Mouse (Mus musculus): ENCODE data around the gene St3gal3. TPM values are rescaled to one million over a fixed set of nuclear protein-coding genes. Genes with fewer than 3 reads are reported as not detected.
A peak's percentile ranks its signal among the peaks of the same experiment; 100 is the strongest.

The St3gal3 gene
- polyA plus RNA-seq, 1 experiment from 2014 or later, result 27.4 TPM

- ATAC-seq (no peak), DNase-seq (ENCODE audit: low read depth, low spot score) (no peak)
- in situ Hi-C loops (cut with MboI; ENCODE audit: low pct_unique_long_range_greater_than_20kb), result no loop called here
- no peak for TF ChIP-seq CTCF (IDR thresholded peaks at IDR 0.05)
- ChIA-PET POLR2A (no interaction called here), CTCF (interaction anchor here (0.7 to 1.2 kb wide), 3 partner anchors 9 to 31 kb away, joined by 3 read pairs; no protein-coding TSS in a partner anchor)
- no peaks in the 10 kb centered on the region for H3K27me3 ChIP-seq
Observed at GRCm38 (mm10) chr4:117889471-117889870, 245.2 kb downstream of the St3gal3 start.

- DNase-seq (ENCODE audit: low read depth, low spot score) (no peak), ATAC-seq (no peak)
- no peak for TF ChIP-seq CTCF (IDR thresholded peaks at IDR 0.05)
- H3K27me3 ChIP-seq, result no peaks in the 10 kb centered on the region
- in situ Hi-C loops (cut with MboI; ENCODE audit: low pct_unique_long_range_greater_than_20kb), result no loop called here
- POLR2A ChIA-PET, result no interaction called here
- CTCF ChIA-PET, result no interaction called here
Observed at GRCm38 (mm10) chr4:117887920-117888319, 246.8 kb downstream of the St3gal3 start.

- ChIA-PET CTCF (no interaction called here), POLR2A (interaction anchor here (0.7 kb wide), 1 partner anchor 47 kb away, joined by 3 read pairs; no protein-coding TSS in a partner anchor)
- H3K27me3 ChIP-seq, result no peaks in the 10 kb centered on the region
- no peak for TF ChIP-seq CTCF (IDR thresholded peaks at IDR 0.05)
- DNase-seq (ENCODE audit: low read depth, low spot score) (peak; percentile 33), ATAC-seq (peak; percentile 52)
- in situ Hi-C loops (cut with MboI; ENCODE audit: low pct_unique_long_range_greater_than_20kb), result no loop called here
Observed at GRCm38 (mm10) chr4:117887133-117887532, 247.6 kb downstream of the St3gal3 start, which contains the start of gene Atp6v0b. TSS of gene Atp6v0b (minus strand) at chr4:117887333.

- DNase-seq (ENCODE audit: low read depth, low spot score) (no peak), ATAC-seq (no peak)
- no peak for TF ChIP-seq CTCF (IDR thresholded peaks at IDR 0.05)
- CTCF ChIA-PET, result no interaction called here
- H3K27me3 ChIP-seq, result no peaks in the 10 kb centered on the region
- in situ Hi-C loops (cut with MboI; ENCODE audit: low pct_unique_long_range_greater_than_20kb), result no loop called here
- POLR2A ChIA-PET, result interaction anchor here (0.7 kb wide), 1 partner anchor 48 kb away, joined by 3 read pairs; no protein-coding TSS in a partner anchor
Observed at GRCm38 (mm10) chr4:117886644-117887043, 248.1 kb downstream of the St3gal3 start.

- no peak for DNase-seq (ENCODE audit: low read depth, low spot score)
- ATAC-seq, result no peak
- no peak for TF ChIP-seq CTCF (IDR thresholded peaks at IDR 0.05)
- ChIA-PET POLR2A (no interaction called here), CTCF (no interaction called here)
- no peaks in the 10 kb centered on the region for H3K27me3 ChIP-seq
- in situ Hi-C loops (cut with MboI; ENCODE audit: low pct_unique_long_range_greater_than_20kb), result no loop called here
Observed at GRCm38 (mm10) chr4:117885994-117886393, 248.7 kb downstream of the St3gal3 start.

- in situ Hi-C loops (cut with MboI; ENCODE audit: low pct_unique_long_range_greater_than_20kb), result no loop called here
Observed at GRCm38 (mm10) chr4:117885093-117885492, 249.6 kb downstream of the St3gal3 start.

GRCm38 (mm10) chr4:117884146-117884545 is 250.6 kb downstream of the St3gal3 start:
- ChIA-PET CTCF (no interaction called here), POLR2A (no interaction called here)
- TF ChIP-seq CTCF (IDR thresholded peaks at IDR 0.05), result no peak
- in situ Hi-C loops (cut with MboI; ENCODE audit: low pct_unique_long_range_greater_than_20kb), result no loop called here
- DNase-seq (ENCODE audit: low read depth, low spot score) (no peak), ATAC-seq (no peak)
- H3K27me3 ChIP-seq, result no peaks in the 10 kb centered on the region

More at GRCm38 (mm10) chr4:117885093-117885492, 249.6 kb downstream of the St3gal3 start:
- H3K27me3 ChIP-seq, result no peaks in the 10 kb centered on the region
- no peak for TF ChIP-seq CTCF (IDR thresholded peaks at IDR 0.05)
- ATAC-seq (no peak), DNase-seq (ENCODE audit: low read depth, low spot score) (no peak)
- CTCF ChIA-PET, result no interaction called here
- POLR2A ChIA-PET, result no interaction called here

GRCm38 (mm10) chr4:117882701-117883691 is 251.7 kb downstream of the St3gal3 start, which contains the start of gene B4galt2:
TSS of gene B4galt2 (minus strand) at chr4:117883487.
- no peak for TF ChIP-seq CTCF (IDR thresholded peaks at IDR 0.05)
- H3K27me3 ChIP-seq, result no peaks in the 10 kb centered on the region
- peak; percentile 25 for ATAC-seq
- ChIA-PET CTCF (interaction anchor here (1.0 kb wide), 1 partner anchor 25 kb away, joined by 3 read pairs; no protein-coding TSS in a partner anchor), POLR2A (no interaction called here)
- in situ Hi-C loops (cut with MboI; ENCODE audit: low pct_unique_long_range_greater_than_20kb), result no loop called here
- DNase-seq (ENCODE audit: low read depth, low spot score), result no peak

Other genes with a start within 250 kb of the St3gal3 start
- gene Atp6v0b, start 247.6 kb downstream of the St3gal3 start, polyA plus RNA-seq (2021), result 236 TPM
- gene Dph2, start 242.9 kb downstream of the St3gal3 start, polyA plus RNA-seq (2021), result 7.0 TPM
- gene Ipo13, start 219.9 kb downstream of the St3gal3 start, polyA plus RNA-seq (2021), result 51.9 TPM
- not detected for gene Artn, start 205.2 kb downstream of the St3gal3 start, polyA plus RNA-seq (2021)
- 39.8 TPM for gene Kdm4a, start 45.1 kb upstream of the St3gal3 start, polyA plus RNA-seq (2021)
- gene Ptprf, start 156.5 kb upstream of the St3gal3 start, polyA plus RNA-seq (2021), result 5.9 TPM

Measured in Patski (cell line).